Mouse (Mus musculus) liver, postnatal 0 days (tissue): ENCODE data around the gene Olfr286.

Source experiments
- CTCF ChIP-seq: sonication (generic); IDR thresholded peaks from 2 replicates; pipeline ENCODE4 v1.5.1; 2016; ENCODE audit warnings: antibody characterized with exemption, low read depth
- EP300 ChIP-seq: IDR thresholded peaks from 2 replicates; pipeline ENCODE4 v1.6.1; 2016; ENCODE audit warnings: antibody characterized with exemption, low read depth, mild to moderate bottlenecking

GRCm38 (mm10) chr15:98213336-98213870 is 20.8 kb downstream of the Olfr286 start:
- TF ChIP-seq CTCF (no peak), EP300 (no peak)
